Mouse (Mus musculus) layer of hippocampus, adult 9-10 months (tissue): ENCODE measurements around the gene Golph3.
"Not testable (repeated sequence)": the region's sequence is repeated elsewhere in the genome, so short reads cannot be mapped to it uniquely, and the experiment has no call there.

Experiments used
- DNase-seq: peaks from one replicate; pipeline ENCODE4 v3.0.0; 2022; ENCODE audit warnings: low spot score

Gene Golph3

DNA sequence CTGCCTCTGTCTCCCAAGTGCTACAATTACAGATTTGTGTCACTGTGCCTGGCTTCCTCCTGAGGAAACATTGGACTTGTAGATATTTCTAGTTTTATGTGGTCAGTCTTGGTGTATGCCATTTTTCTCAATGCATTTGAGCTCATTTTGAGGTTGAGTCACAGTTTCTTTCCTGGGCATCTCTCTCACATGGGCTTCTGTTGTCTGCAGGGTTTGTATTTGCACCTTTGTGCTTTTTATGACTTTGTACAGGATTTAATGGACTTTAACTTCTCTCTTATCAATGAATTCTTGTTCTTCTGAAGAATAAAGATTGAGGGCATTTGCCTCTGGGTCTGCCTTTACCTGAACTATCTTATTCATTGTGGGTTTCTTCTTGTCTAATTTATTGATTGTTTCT is 36.2 kb downstream of the Golph3 start:
- DNase-seq = no peak

GRCm38 (mm10) chr15:12358384-12358783 is 37.1 kb downstream of the Golph3 start:
- no peak for DNase-seq

GRCm38 (mm10) chr15:12360519-12361212 is 39.4 kb downstream of the Golph3 start:
- DNase-seq = no peak

DNA sequence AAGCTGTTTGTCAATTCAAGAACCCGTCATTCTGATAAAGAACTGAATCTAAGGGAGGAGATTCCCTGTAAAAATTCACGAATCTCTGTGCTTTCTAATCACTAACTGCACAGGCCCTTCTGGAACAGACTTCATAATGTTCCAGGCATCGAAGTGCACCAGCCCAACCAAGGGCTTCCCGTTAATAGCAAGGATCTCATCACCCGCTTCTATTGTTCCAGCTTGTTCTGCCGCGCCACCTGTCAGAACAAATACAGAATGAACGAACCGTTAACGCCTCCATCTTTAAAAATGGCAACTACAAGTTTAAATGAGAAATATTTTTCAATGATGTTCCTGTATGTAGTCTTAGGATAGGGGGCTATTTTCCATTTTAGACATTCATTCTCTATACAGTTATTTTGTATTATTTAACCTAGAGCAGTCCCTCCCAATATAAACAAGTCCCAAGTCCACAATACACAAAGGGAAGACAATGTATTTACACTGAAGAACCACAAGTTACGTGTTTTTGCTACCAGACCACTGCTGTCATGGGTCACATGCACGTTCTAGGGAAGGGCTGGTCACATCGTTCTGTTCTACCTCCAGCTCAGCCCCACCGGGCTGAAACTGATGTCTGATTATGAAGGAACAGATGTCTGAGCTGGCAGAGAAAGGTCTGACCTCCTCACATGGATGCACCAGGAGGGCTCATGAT is 40.9 kb downstream of the Golph3 start:
- DNase-seq = peak; percentile 22

DNA sequence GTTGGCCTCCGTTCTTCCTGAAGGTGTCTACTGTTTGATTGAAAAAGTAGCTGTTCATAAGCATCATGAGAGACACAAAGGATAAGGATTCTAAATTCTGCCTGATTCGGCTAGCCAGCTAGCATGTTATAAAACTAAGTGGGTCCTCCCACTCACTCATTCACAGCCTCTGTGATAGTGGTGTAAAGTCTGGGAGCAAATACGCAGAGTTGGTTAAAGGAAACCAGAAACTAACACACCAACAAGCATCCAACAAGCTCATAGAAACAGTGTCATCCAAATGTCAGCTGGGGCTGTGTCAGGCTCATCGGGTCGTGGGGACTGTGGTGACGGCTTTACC is 41.4 kb downstream of the Golph3 start:
- no peak for DNase-seq

DNA sequence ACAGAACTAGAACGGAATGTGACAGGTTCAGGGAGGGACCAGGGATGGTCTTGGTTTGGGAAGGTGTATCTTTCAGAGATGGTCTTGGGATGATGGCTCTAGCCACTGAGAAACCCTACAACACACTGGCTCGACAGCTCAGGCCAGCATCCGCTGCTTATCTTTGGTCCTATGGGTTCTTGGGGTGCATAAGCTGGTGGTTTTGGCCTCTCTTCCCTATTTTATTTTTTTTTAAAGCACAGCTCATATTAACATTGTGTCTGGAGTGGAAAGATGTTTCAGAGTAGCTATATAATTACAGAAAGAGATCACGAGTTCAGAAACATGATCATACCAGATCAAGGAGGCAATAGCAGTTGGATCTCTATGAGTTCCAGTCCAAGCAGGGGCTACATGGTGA is 42.8 kb downstream of the Golph3 start:
- no peak for DNase-seq

DNA sequence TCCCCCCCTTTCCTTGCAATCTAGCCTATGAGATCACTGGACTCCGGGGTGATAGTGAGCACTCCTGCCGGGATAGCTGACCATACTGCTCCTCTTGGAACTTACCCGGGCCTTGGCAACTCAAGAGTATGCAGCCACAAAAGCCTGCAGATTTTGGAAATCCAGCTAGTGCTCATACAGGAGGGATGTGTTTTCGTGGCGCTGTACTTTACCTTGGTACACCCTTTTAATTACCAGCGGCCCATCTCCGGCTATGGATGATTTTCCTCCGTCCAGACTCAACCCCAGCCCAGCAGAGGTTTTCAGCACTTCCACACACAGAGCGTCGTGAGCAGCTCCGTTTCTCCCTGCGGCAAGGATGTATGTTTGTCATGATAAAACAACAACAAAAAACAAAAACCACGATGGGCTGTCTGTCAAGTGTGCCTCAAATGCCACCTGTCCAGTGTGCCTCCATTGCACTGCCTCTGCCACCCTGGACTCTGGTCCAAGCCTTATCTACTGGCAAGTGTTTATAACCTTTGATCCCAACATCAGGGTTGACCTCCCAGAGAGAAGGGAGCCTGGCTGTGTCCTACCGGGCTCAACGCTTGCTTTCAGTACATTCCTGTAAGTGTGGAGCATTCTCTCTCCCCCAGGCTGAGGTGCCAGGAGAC is 44.3 kb downstream of the Golph3 start:
- no peak for DNase-seq

- DNase-seq = peak; percentile 65
Measured at GRCm38 (mm10) chr15:12366072-12366469, 44.8 kb downstream of the Golph3 start.

GRCm38 (mm10) chr15:12366580-12367305 is 45.5 kb downstream of the Golph3 start:
- not testable (repeated sequence) for DNase-seq

GRCm38 (mm10) chr15:12367306-12368080 is 46.2 kb downstream of the Golph3 start:
- no peak for DNase-seq

GRCm38 (mm10) chr15:12368357-12368756 is 47.1 kb downstream of the Golph3 start:
- DNase-seq = no peak

- DNase-seq = no peak
Measured at GRCm38 (mm10) chr15:12368850-12369249, 47.6 kb downstream of the Golph3 start.

- no peak for DNase-seq
Measured at GRCm38 (mm10) chr15:12370096-12370495, 48.8 kb downstream of the Golph3 start.

DNA sequence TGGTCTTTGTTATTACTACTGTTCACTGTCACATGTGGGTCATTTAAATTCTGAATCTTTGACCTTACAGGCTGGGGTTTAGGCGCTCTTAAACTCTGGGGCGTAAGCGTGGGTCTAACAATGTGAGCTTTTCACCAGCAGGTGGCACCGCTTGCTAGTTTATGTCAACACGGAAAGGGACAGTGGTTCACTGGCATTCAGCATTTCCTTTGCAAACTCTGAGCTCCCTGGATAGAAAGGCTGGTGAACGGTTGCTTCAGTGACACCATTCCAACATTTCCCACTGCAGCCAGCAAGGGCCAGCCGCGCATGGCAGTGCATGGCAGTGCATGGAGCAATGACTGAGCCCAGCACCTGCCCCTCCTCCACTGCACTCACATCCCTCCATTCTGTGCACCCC is 49.9 kb downstream of the Golph3 start:
- peak; percentile 67 for DNase-seq

- no peak for DNase-seq
Measured at GRCm38 (mm10) chr15:12373496-12373895, 52.2 kb downstream of the Golph3 start.

DNA sequence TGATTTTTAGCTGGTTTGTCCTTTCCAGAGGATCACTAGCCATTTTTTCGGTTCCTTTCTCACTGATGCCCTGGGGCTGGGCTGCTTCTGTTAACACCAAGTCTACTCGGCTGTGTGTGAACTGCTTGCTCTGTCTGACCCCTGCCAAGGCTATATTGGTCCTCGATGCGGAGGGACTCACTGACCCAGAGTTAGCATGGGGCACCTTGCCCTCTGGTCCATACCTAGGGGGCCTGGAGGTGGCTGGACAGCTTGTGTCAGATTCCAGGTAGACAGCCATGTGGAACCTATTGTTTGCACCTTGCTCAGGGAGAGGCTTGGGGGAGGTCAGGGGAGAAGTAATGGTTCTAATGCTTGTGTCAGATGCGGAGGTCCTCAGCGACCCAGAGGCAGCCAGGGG is 52.7 kb downstream of the Golph3 start:
- DNase-seq = no peak

DNA sequence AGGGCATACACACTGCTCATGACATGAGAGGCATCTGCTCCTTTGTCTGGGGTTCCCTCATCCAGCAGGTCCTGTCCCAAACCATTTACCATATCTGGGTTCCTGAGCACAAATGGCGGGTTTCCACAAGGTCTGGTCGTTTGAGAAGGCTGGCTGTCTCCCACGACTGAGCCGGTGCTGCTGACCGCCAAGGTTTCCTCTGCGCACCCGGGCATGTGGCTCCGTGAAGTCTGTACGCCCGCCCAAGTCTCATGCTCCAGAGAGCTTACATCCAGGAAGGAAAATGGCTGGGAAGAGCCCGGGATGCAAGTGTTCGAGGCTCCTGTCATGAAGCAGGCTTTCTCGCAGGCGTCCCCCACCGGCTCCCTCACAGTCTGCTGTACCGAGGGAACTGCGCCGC is 53.7 kb downstream of the Golph3 start:
- DNase-seq = no peak

DNA sequence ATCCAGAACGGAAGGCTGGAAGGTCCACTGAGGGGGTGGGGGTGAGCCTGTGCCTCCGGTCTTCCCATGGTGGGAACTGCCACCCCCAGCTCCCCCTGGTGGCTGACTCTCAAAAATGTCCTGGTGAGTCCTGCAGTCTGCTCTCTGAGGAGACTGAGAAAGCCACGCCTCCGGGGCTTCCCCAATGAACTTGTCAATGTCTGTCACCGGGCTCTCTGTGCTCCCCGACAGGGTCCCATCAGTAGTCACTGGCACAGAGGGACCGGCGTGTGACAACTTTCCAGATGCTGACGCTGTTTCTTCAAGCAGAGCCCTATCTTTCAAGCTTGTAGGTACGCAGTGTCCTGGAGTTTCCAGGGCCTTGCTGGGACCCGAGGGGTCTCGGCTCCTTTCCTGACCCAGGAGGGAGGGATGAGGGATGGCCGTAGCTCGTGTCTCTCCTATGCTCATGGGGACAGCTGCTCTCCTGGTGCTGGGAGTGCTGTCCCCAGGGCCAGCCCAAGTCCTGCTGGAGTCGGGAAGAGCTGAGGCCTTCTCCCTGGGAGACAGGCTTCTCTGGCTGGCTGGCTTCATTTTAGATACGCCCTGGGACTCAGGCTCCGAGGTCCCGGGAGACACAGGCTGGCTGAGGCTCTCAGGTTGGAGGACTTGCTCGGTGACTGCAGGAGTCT is 54.5 kb downstream of the Golph3 start:
- no peak for DNase-seq

DNA sequence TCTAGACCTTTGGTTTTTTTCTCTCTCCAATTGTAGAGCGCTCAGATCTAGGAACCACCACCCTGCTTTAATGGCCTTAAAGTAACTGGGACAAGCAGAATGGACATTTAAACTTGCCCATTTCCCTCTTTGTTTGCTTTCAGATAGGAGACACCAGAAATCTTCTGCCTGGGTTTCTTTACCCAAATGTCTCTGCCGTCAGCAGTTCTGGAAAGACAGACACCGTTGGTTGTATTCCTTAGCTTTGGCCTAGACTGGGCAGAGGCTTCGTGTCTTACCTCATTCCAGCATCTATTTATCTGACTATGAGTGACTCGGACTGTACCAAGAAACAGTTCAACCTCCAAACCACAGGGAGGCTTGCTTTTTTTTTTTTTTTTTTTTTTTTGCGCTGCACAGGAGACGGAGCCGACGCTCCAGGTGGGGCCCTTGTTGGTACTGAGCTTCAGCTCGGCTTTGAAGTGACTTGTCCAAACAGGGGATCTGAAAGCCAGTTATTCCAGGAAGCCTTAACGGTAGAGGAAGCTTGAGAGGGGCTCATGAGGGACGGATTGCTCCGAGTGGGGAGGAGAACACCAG is 55.3 kb downstream of the Golph3 start:
- no peak for DNase-seq

DNA sequence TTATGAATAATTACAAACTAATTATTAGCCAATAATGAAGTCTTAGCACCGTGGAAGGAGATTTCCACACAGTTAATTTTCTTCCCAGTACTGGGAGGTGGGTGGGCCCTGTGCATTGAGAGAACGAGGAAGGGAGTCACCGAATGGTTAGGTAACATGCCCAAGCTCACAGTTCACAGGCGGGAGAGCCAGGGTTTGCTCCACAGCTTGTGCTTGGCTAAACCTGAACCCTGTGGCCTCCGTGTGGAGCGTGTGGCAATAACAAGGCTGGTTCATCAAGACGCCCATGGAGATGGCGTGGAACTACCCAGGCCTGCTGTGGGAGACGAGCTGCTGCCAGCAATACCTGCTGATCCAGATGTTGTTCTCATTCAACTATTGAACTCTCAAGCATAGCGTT is 56.5 kb downstream of the Golph3 start:
- no peak for DNase-seq

DNA sequence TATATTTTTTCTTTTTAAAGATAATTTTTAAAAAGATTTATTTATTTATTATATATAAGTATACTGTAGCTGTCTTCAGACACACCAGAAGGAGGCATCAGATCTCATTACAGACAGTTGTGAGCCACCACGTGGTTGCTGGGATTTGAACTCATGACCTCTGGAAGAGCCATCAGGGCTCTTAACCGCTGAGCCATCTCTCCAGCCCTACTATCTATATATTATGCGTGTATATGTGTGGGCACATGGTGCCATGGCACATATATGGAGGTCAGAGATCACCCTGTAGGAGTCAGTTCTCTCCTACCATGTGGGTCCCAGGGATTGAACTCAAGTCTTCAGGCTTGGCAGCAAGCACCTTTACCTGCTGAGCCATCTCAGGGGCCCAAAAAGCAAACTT is 58.8 kb downstream of the Golph3 start:
- no peak for DNase-seq
